Mouse (Mus musculus): ENCODE data around the gene Klkb1. TPM values are rescaled to one million over a fixed set of nuclear protein-coding genes. Genes with fewer than 3 reads are reported as not detected.
"Not testable (repeated sequence)": the region's sequence is repeated elsewhere in the genome, so short reads cannot be mapped to it uniquely, and the experiment has no call there.

Gene Klkb1
- polyA plus RNA-seq (2014; fragmentation: Nextera tagmentation; extraction: Ambion mirVana) = not detected in 2 replicates

- no peak for DNase-seq (ENCODE audit: low spot score)
- no peaks in the 10 kb centered on the region for H3K27me3 ChIP-seq (replicated peaks; ENCODE audit: control insufficient read depth, insufficient read depth, low read length)
- H3K9me3 ChIP-seq (replicated peaks; ENCODE audit: control insufficient read depth, low read length) = no peaks in the 10 kb centered on the region
- no peak for ATAC-seq
- H3K27ac ChIP-seq (ENCODE audit: low read depth, low read length) = no peak within 1 kb of the TSS
- H3K9ac ChIP-seq (ENCODE audit: low read length) = no peak within 1 kb of the TSS
- WGBS = 95% methylated on average over 7 of the region's 7 CpGs
- no peak within 1 kb of the TSS for H3K4me3 ChIP-seq (ENCODE audit: low read depth, low read length)
- no peak within 1 kb of the TSS for H3K4me2 ChIP-seq (ENCODE audit: low read length)
- no peaks in the 10 kb centered on the region for H3K36me3 ChIP-seq (ENCODE audit: control insufficient read depth, insufficient read depth, low read length)
- no peaks in the 10 kb centered on the region for H3K4me1 ChIP-seq (ENCODE audit: control insufficient read depth, insufficient read depth, low read length)
Observed at GRCm38 (mm10) chr8:45294687-45295086, at the start of gene Klkb1. Gene Klkb1 (minus strand): TSS chr8:45294859.

GRCm38 (mm10) chr8:45344298-45344697 is 49.6 kb upstream of the Klkb1 start:
- no peaks in the 10 kb centered on the region for H3K27me3 ChIP-seq (replicated peaks; ENCODE audit: control insufficient read depth, insufficient read depth, low read length)
- no peaks in the 10 kb centered on the region for H3K9me3 ChIP-seq (replicated peaks; ENCODE audit: control insufficient read depth, low read length)
- H3K4me2 ChIP-seq (ENCODE audit: low read length) = no peak overlapping the region
- ATAC-seq (no peak), DNase-seq (ENCODE audit: low spot score) (no peak)
- no peaks in the 10 kb centered on the region for H3K4me1 ChIP-seq (ENCODE audit: control insufficient read depth, insufficient read depth, low read length)
- no peak overlapping the region for H3K27ac ChIP-seq (ENCODE audit: low read depth, low read length)
- H3K9ac ChIP-seq (ENCODE audit: low read length) = no peak overlapping the region
- no peaks in the 10 kb centered on the region for H3K36me3 ChIP-seq (ENCODE audit: control insufficient read depth, insufficient read depth, low read length)
- 94% methylated on average over 8 of the region's 8 CpGs for WGBS
- H3K4me3 ChIP-seq (ENCODE audit: low read depth, low read length) = no peak overlapping the region

GRCm38 (mm10) chr8:45341630-45342628 is 47.3 kb upstream of the Klkb1 start:
- H3K9ac ChIP-seq (ENCODE audit: low read length) = no peak overlapping the region
- ATAC-seq (no peak), DNase-seq (ENCODE audit: low spot score) (no peak)
- H3K4me1 ChIP-seq (ENCODE audit: control insufficient read depth, insufficient read depth, low read length) = no peaks in the 10 kb centered on the region
- no peak overlapping the region for H3K27ac ChIP-seq (ENCODE audit: low read depth, low read length)
- H3K36me3 ChIP-seq (ENCODE audit: control insufficient read depth, insufficient read depth, low read length) = no peaks in the 10 kb centered on the region
- H3K27me3 ChIP-seq (replicated peaks; ENCODE audit: control insufficient read depth, insufficient read depth, low read length) = no peaks in the 10 kb centered on the region
- no peak overlapping the region for H3K4me2 ChIP-seq (ENCODE audit: low read length)
- 88% methylated on average over 12 of the region's 12 CpGs for WGBS
- H3K4me3 ChIP-seq (ENCODE audit: low read depth, low read length) = no peak overlapping the region
- H3K9me3 ChIP-seq (replicated peaks; ENCODE audit: control insufficient read depth, low read length) = no peaks in the 10 kb centered on the region

GRCm38 (mm10) chr8:45333493-45333892 is 38.8 kb upstream of the Klkb1 start:
- H3K4me2 ChIP-seq (ENCODE audit: low read length) = peak overlapping the region; percentile 93
- peak overlapping the region; percentile 69 for H3K9ac ChIP-seq (ENCODE audit: low read length)
- no peaks in the 10 kb centered on the region for H3K36me3 ChIP-seq (ENCODE audit: control insufficient read depth, insufficient read depth, low read length)
- 4% methylated on average over 8 of the region's 8 CpGs for WGBS
- H3K9me3 ChIP-seq (replicated peaks; ENCODE audit: control insufficient read depth, low read length) = no peaks in the 10 kb centered on the region
- no peak overlapping the region for H3K27ac ChIP-seq (ENCODE audit: low read depth, low read length)
- DNase-seq (ENCODE audit: low spot score) (peak; percentile 4), ATAC-seq (peak; percentile 16; the same call in 1 of the 2 replicates)
- 0 out of 2 replicates have a peak, but pooled peaks cover 2% of the 10 kb centered on the region for H3K27me3 ChIP-seq (replicated peaks; ENCODE audit: control insufficient read depth, insufficient read depth, low read length)
- peak overlapping the region; percentile 56 for H3K4me3 ChIP-seq (ENCODE audit: low read depth, low read length)
- H3K4me1 ChIP-seq (ENCODE audit: control insufficient read depth, insufficient read depth, low read length) = peaks cover 9% of the 10 kb centered on the region

GRCm38 (mm10) chr8:45332685-45333409 is 38.2 kb upstream of the Klkb1 start, which contains the start of gene Cyp4v3:
Gene Cyp4v3 (minus strand): TSS chr8:45333216.
- Histone ChIP-seq H3K9ac (ENCODE audit: low read length) (peak within 1 kb of the TSS; percentile 69), H3K27me3 (replicated peaks; ENCODE audit: control insufficient read depth, insufficient read depth, low read length) (0 out of 2 replicates have a peak, but pooled peaks cover 2% of the 10 kb centered on the region), H3K4me1 (ENCODE audit: control insufficient read depth, insufficient read depth, low read length) (peaks cover 9% of the 10 kb centered on the region), H3K4me2 (ENCODE audit: low read length) (peak within 1 kb of the TSS; percentile 93), H3K27ac (ENCODE audit: low read depth, low read length) (no peak within 1 kb of the TSS), H3K36me3 (ENCODE audit: control insufficient read depth, insufficient read depth, low read length) (no peaks in the 10 kb centered on the region), H3K9me3 (replicated peaks; ENCODE audit: control insufficient read depth, low read length) (no peaks in the 10 kb centered on the region), H3K4me3 (ENCODE audit: low read depth, low read length) (peak within 1 kb of the TSS; percentile 56)
- ATAC-seq (peak; percentile 82), DNase-seq (ENCODE audit: low spot score) (peak; percentile 70)
- under 1% methylated on average over 44 of the region's 44 CpGs for WGBS

GRCm38 (mm10) chr8:45330856-45331255 is 36.2 kb upstream of the Klkb1 start:
- WGBS = 81% methylated on average over 3 of the region's 3 CpGs
- Histone ChIP-seq H3K36me3 (ENCODE audit: control insufficient read depth, insufficient read depth, low read length) (no peaks in the 10 kb centered on the region), H3K4me1 (ENCODE audit: control insufficient read depth, insufficient read depth, low read length) (peaks cover 9% of the 10 kb centered on the region), H3K9me3 (replicated peaks; ENCODE audit: control insufficient read depth, low read length) (no peaks in the 10 kb centered on the region), H3K4me2 (ENCODE audit: low read length) (no peak overlapping the region), H3K9ac (ENCODE audit: low read length) (no peak overlapping the region), H3K27me3 (replicated peaks; ENCODE audit: control insufficient read depth, insufficient read depth, low read length) (0 out of 2 replicates have a peak, but pooled peaks cover 2% of the 10 kb centered on the region), H3K27ac (ENCODE audit: low read depth, low read length) (no peak overlapping the region), H3K4me3 (ENCODE audit: low read depth, low read length) (no peak overlapping the region)
- DNase-seq (ENCODE audit: low spot score) (no peak), ATAC-seq (no peak)

- no peak overlapping the region for H3K4me3 ChIP-seq (ENCODE audit: low read depth, low read length)
- WGBS = 93% methylated on average over 6 of the region's 6 CpGs
- no peaks in the 10 kb centered on the region for H3K36me3 ChIP-seq (ENCODE audit: control insufficient read depth, insufficient read depth, low read length)
- ATAC-seq = no peak
- H3K27ac ChIP-seq (ENCODE audit: low read depth, low read length) = no peak overlapping the region
- H3K4me2 ChIP-seq (ENCODE audit: low read length) = no peak overlapping the region
- DNase-seq (ENCODE audit: low spot score) = no peak
- no peak overlapping the region for H3K9ac ChIP-seq (ENCODE audit: low read length)
- H3K4me1 ChIP-seq (ENCODE audit: control insufficient read depth, insufficient read depth, low read length) = peaks cover 9% of the 10 kb centered on the region
- no peaks in the 10 kb centered on the region for H3K9me3 ChIP-seq (replicated peaks; ENCODE audit: control insufficient read depth, low read length)
- H3K27me3 ChIP-seq (replicated peaks; ENCODE audit: control insufficient read depth, insufficient read depth, low read length) = 0 out of 2 replicates have a peak, but pooled peaks cover 2% of the 10 kb centered on the region
Observed at GRCm38 (mm10) chr8:45329206-45329980, 34.7 kb upstream of the Klkb1 start.

- H3K27ac ChIP-seq (ENCODE audit: low read depth, low read length); H3K4me2 ChIP-seq (ENCODE audit: low read length); DNase-seq (ENCODE audit: low spot score); H3K27me3 ChIP-seq (replicated peaks; ENCODE audit: control insufficient read depth, insufficient read depth, low read length); H3K9me3 ChIP-seq (replicated peaks; ENCODE audit: control insufficient read depth, low read length); H3K4me3 ChIP-seq (ENCODE audit: low read depth, low read length); H3K4me1 ChIP-seq (ENCODE audit: control insufficient read depth, insufficient read depth, low read length); ATAC-seq; H3K36me3 ChIP-seq (ENCODE audit: control insufficient read depth, insufficient read depth, low read length); H3K9ac ChIP-seq (ENCODE audit: low read length): not testable (repeated sequence)
Observed at GRCm38 (mm10) chr8:45327076-45327475, 32.4 kb upstream of the Klkb1 start.

Data from forebrain, embryonic 14.5 days (tissue).